ENCODE assay signal across 26 mouse cellular contexts in genomic region chr15:90704314-90704713, GRCm38 (mm10). TPM values are rescaled to one million over a fixed set of nuclear protein-coding genes. Genes with fewer than 3 reads are reported as not detected.
DNase-seq lines count a peak whose midpoint lies in the region; ATAC-seq and TF ChIP-seq lines count a peak whose summit lies in the region.
"Had no signal": no experiment of that assay in that cellular context is flagged by ENCODE, and none has a peak within 500 bp of the region (broad histone marks: within the 10 kb centered on the region; RNA-seq: fewer than 3 reads in every experiment).

No protein-coding gene starts in this region.

- H3K4me3 ChIP-seq in lung, embryonic 14.5 days (ENCODE audit: low read depth, low read length), result no peak overlapping the region
- H3K4me3 ChIP-seq in lung, postnatal 0 days (ENCODE audit: low read depth, low read length), result no peak overlapping the region
- H3K4me3 ChIP-seq in ES-E14 (ENCODE audit: insufficient read depth in 1 of 2, low read depth in 1 of 2, low read length in 2 of 2, poor library complexity in 1 of 2, severe bottlenecking in 1 of 2), result no peak overlapping the region
- H3K4me3 ChIP-seq: embryonic facial prominence, embryonic 13.5 days; forebrain, embryonic 10.5 days; heart, adult 2 months; heart, embryonic 10.5 days; heart, embryonic 13.5 days had no signal

- no peak overlapping the region for H3K9ac ChIP-seq in lung, embryonic 14.5 days
- no peak overlapping the region for H3K9ac ChIP-seq in lung, postnatal 0 days (replicated peaks; ENCODE audit: low read depth)
- H3K9ac ChIP-seq in ES-E14 (ENCODE audit: insufficient read depth, low read depth, low read length, poor library complexity, severe bottlenecking), result no peak overlapping the region
- H3K9ac ChIP-seq: embryonic facial prominence, embryonic 13.5 days; heart, embryonic 13.5 days; hindbrain, embryonic 14.5 days had no signal

- no peaks in the 10 kb centered on the region for H3K9me3 ChIP-seq in lung, embryonic 14.5 days (ENCODE audit: low read depth, low read length)
- H3K9me3 ChIP-seq in lung, postnatal 0 days (ENCODE audit: low read length), result no peaks in the 10 kb centered on the region
- no peaks in the 10 kb centered on the region; the same call in 1 of the 2 replicates for H3K9me3 ChIP-seq in ES-E14 (ENCODE audit: control insufficient read depth, insufficient read depth, low read depth, low read length)
- H3K9me3 ChIP-seq: embryonic facial prominence, embryonic 13.5 days; forebrain, embryonic 10.5 days; heart, embryonic 10.5 days; heart, embryonic 13.5 days had no signal

- H3K4me1 ChIP-seq in lung, embryonic 14.5 days (ENCODE audit: insufficient read depth), result no peaks in the 10 kb centered on the region
- no peaks in the 10 kb centered on the region for H3K4me1 ChIP-seq in lung, postnatal 0 days (ENCODE audit: insufficient read depth, low read depth, low read length)
- no peaks in the 10 kb centered on the region; a peak in 1 of 4 replicates for H3K4me1 ChIP-seq in ES-E14 (ENCODE audit: control insufficient read depth in 2 of 2, insufficient read depth in 2 of 2, low read length in 2 of 2, poor library complexity in 1 of 2)
- H3K4me1 ChIP-seq: embryonic facial prominence, embryonic 13.5 days; heart, embryonic 10.5 days; heart, embryonic 13.5 days had no signal

- H3K36me3 ChIP-seq in lung, embryonic 14.5 days (ENCODE audit: insufficient read depth), result no peaks in the 10 kb centered on the region
- H3K36me3 ChIP-seq in lung, postnatal 0 days (ENCODE audit: insufficient read depth, low read length), result no peaks in the 10 kb centered on the region
- no peaks in the 10 kb centered on the region for H3K36me3 ChIP-seq in ES-E14 (ENCODE audit: control insufficient read depth, insufficient read depth, low read length, poor library complexity, severe bottlenecking)
- H3K36me3 ChIP-seq: embryonic facial prominence, embryonic 13.5 days; forebrain, embryonic 10.5 days; heart, embryonic 10.5 days; heart, embryonic 13.5 days had no signal

- no peak overlapping the region for H3K4me2 ChIP-seq in lung, embryonic 14.5 days
- H3K4me2 ChIP-seq in lung, postnatal 0 days (replicated peaks; ENCODE audit: low read depth, low read length), result no peak overlapping the region
- H3K4me2 ChIP-seq: embryonic facial prominence, embryonic 13.5 days; heart, embryonic 13.5 days; hindbrain, embryonic 14.5 days had no signal

- peak; percentile 52; the same call in 1 of the 2 replicates for ATAC-seq in lung, embryonic 14.5 days (ENCODE audit: insufficient read depth)
- ATAC-seq in lung, postnatal 0 days, result peak; percentile 32; the same call in 1 of the 2 replicates
- no peak for ATAC-seq in granulocyte monocyte progenitor cell, adult 5-6 weeks (replicated peaks; ENCODE audit: poor library complexity, severe bottlenecking)
- ATAC-seq: CD4-positive, CD25-positive, alpha-beta regulatory T cell, adult 4 months; forebrain, embryonic 14.5 days; hindbrain, postnatal 0 days; Patski had no signal

- no peak overlapping the region for H3K27ac ChIP-seq in lung, embryonic 14.5 days (ENCODE audit: low read depth)
- H3K27ac ChIP-seq in lung, postnatal 0 days (ENCODE audit: low read length), result no peak overlapping the region
- H3K27ac ChIP-seq in ES-E14 (ENCODE audit: insufficient read depth, low read depth, low read length, poor library complexity, severe bottlenecking), result no peak overlapping the region
- H3K27ac ChIP-seq: embryonic facial prominence, embryonic 13.5 days; forebrain, embryonic 10.5 days; heart, adult 2 months; heart, embryonic 10.5 days; heart, embryonic 13.5 days; hindbrain, embryonic 14.5 days; hindbrain, postnatal 0 days had no signal

- in situ Hi-C loops in ES-E14 (cut with MboI; ENCODE audit: low sequenced_read_pairs in 2 of 2, unreplicated experiment in 2 of 2), result no loop called here

- no peak for TF ChIP-seq EP300 in lung, postnatal 0 days (IDR thresholded peaks at IDR 0.05)

- DNase-seq in lung, embryonic 14.5 days, result peak; percentile 49
- no peak for DNase-seq in lung, postnatal 14 days
- DNase-seq in lung, postnatal 0 days (ENCODE audit: low spot score), result peak; percentile 45
- no peak for DNase-seq in lung, postnatal 4 days
- DNase-seq in ES-E14 (ENCODE audit: low read depth, low spot score), result no peak
- peak; percentile 6 for DNase-seq in thymus, postnatal 25 days
- no peak for DNase-seq in cerebellum, postnatal 10 days
- DNase-seq: adrenal gland, postnatal 10 days; adrenal gland, postnatal 36 days; cerebellum, adult 18-20 months; cerebellum, adult 9-10 months; cerebellum, postnatal 25 days; gastrocnemius, postnatal 25 days; heart, adult 2 months; heart, postnatal 14 days; heart, postnatal 4 days had no signal

- WGBS in lung, embryonic 14.5 days, result 51% methylated on average over 5 of the region's 5 CpGs
- WGBS in lung, postnatal 0 days, result 39% methylated on average over 5 of the region's 5 CpGs

- no peaks in the 10 kb centered on the region for H3K27me3 ChIP-seq in lung, embryonic 14.5 days (ENCODE audit: insufficient read depth, low read length)
- H3K27me3 ChIP-seq in lung, postnatal 0 days (replicated peaks; ENCODE audit: insufficient read depth, low read length), result no peaks in the 10 kb centered on the region
- H3K27me3 ChIP-seq: embryonic facial prominence, embryonic 13.5 days; heart, embryonic 13.5 days had no signal

- no peak for TF ChIP-seq CTCF in lung, embryonic 14.5 days (IDR thresholded peaks at IDR 0.05; ENCODE audit: low read depth)
- no peak for TF ChIP-seq CTCF in lung, postnatal 0 days (IDR thresholded peaks at IDR 0.05)

TF ChIP-seq in ES-E14, 5 proteins besides CTCF, POLR2A, EP300 and RAD21:
- TF ChIP-seq ZNF384 (IDR thresholded peaks at IDR 0.05; ENCODE audit: low read depth, low read length) (peak; percentile 40; the same call in 1 of the 2 replicates), HCFC1 (IDR thresholded peaks at IDR 0.05; ENCODE audit: borderline replicate concordance, insufficient read depth, low read length) (no peak)

RNA-seq across cellular contexts. Expression of gene Cpne8, which starts 25.1 kb away (rescaled TPM):
- 13.9 and 16.4 TPM in 2 replicates for polyA plus RNA-seq in lung, embryonic 14.5 days (2014; fragmentation: Nextera tagmentation; extraction: Ambion mirVana)
- polyA plus RNA-seq in lung, postnatal 0 days (2015; fragmentation: Nextera tagmentation; extraction: Ambion mirVana), result 46.0 and 65.1 TPM in 2 replicates
- 5.8 and 6.8 TPM in 2 replicates for total RNA-seq in ES-E14 (2012; rRNA removed)
- not detected in 2 replicates for total RNA-seq in granulocyte monocyte progenitor cell, adult 5-6 weeks (2014; fragmentation: Nextera tagmentation)
- 0.13 TPM in 1 of 2 replicates, not detected in the other for total RNA-seq in granulocyte monocyte progenitor cell, adult 5-6 weeks (2017)

Comparison
In these comparisons a context has a peak if more than half of its experiments do, and no peak if none do; other contexts are left out.
1. DNase-seq: peak in lung, embryonic 14.5 days (single experiment), lung, postnatal 0 days (single experiment) and thymus, postnatal 25 days (single experiment); none in lung, postnatal 14 days (single experiment), lung, postnatal 4 days (0 of 2), ES-E14 (single experiment) and cerebellum, postnatal 10 days (0 of 2).